Mouse (Mus musculus) neutrophil, adult 65 days (primary cell): ENCODE measurements around the gene Golga7b. TPM values are rescaled to one million over a fixed set of nuclear protein-coding genes. Genes with fewer than 3 reads are reported as not detected.

Source experiments
- total RNA-seq: library from RNA; stranded (reverse); gene quantifications from 2 replicates; pipeline ENCODE4 v1.2.4, GENCODE M21; 2023

The Golga7b gene
- total RNA-seq = not detected in 2 replicates

GRCm38 (mm10) chr19:42247519-42247918 lies at the start of gene Golga7b:
Golga7b (plus strand) TSS chr19:42247574.

GRCm38 (mm10) chr19:42201696-42202381 lies 45.5 kb upstream of the Golga7b start, which contains the start of gene Sfrp5:
Sfrp5 (minus strand) TSS chr19:42202252.

Other genes starting within 250 kb of the Golga7b start
- not detected in 2 replicates for gene Ankrd2, start 211.6 kb upstream of the Golga7b start, total RNA-seq
- gene Hoga1, start 202.0 kb upstream of the Golga7b start, total RNA-seq = not detected in 2 replicates
- not detected in 2 replicates for gene 4933411K16Rik, start 195.3 kb upstream of the Golga7b start, total RNA-seq
- not detected in 2 replicates for gene Morn4, start 161.2 kb upstream of the Golga7b start, total RNA-seq
- gene Pi4k2a, start 157.1 kb upstream of the Golga7b start, total RNA-seq = 46.1 and 62.7 TPM in 2 replicates
- gene Avpi1, start 118.5 kb upstream of the Golga7b start, total RNA-seq = 0.47 and 2.0 TPM in 2 replicates
- 13.1 and 14.7 TPM in 2 replicates for gene Marveld1, start 100.2 kb upstream of the Golga7b start, total RNA-seq
- gene Zfyve27, start 83.6 kb upstream of the Golga7b start, total RNA-seq = 83.0 and 144 TPM in 2 replicates
- not detected in 2 replicates for gene Sfrp5, start 45.3 kb upstream of the Golga7b start, total RNA-seq
- 4.9 and 8.3 TPM in 2 replicates for gene Crtac1, start 184.2 kb downstream of the Golga7b start, total RNA-seq